ENCODE assay signal across 8 mouse cellular contexts in genomic region chr12:99393867-99394630, GRCm38 (mm10).
DNase-seq lines count a peak whose midpoint lies in the region; ATAC-seq and TF ChIP-seq lines count a peak whose summit lies in the region.

No protein-coding gene starts in this region.

- no peak for TF ChIP-seq POLR2A in heart, adult 2 months (IDR thresholded peaks at IDR 0.05; ENCODE audit: insufficient read depth, low read depth, low read length)

- H3K27me3 ChIP-seq in heart, adult 2 months (ENCODE audit: control insufficient read depth, insufficient read depth, low read length): no peaks in the 10 kb centered on the region
- no peaks in the 10 kb centered on the region for H3K27me3 ChIP-seq in hindbrain, embryonic 10.5 days (ENCODE audit: insufficient read depth, poor library complexity, severe bottlenecking)
- peaks cover 5% of the 10 kb centered on the region; the same call in 1 of the 2 replicates for H3K27me3 ChIP-seq in midbrain, embryonic 12.5 days

- intact Hi-C loops in heart, adult 2 months (cut with DNase I): loop anchor here (1.0 to 10.0 kb wide), 6 partner anchors 57 to 441 kb away; partner anchors contain the start of gene Foxn3
- intact Hi-C loops in heart, postnatal 14 days (cut with DNase I): loop anchor here (1.0 to 10.0 kb wide), 6 partner anchors 51 to 441 kb away; partner anchors contain the start of gene Foxn3

- H3K36me3 ChIP-seq in heart, adult 2 months (ENCODE audit: control insufficient read depth, insufficient read depth, low read length): peaks cover 3% of the 10 kb centered on the region; the same call in 1 of the 2 replicates
- H3K36me3 ChIP-seq in hindbrain, embryonic 10.5 days: 0 out of 2 replicates have a peak, but pooled peaks cover 4% of the 10 kb centered on the region
- no peaks in the 10 kb centered on the region for H3K36me3 ChIP-seq in midbrain, embryonic 12.5 days

- 0 out of 2 replicates have a peak, but pooled peaks cover 3% of the 10 kb centered on the region for H3K9me3 ChIP-seq in hindbrain, embryonic 10.5 days
- peaks cover 5% of the 10 kb centered on the region; the same call in 1 of the 2 replicates for H3K9me3 ChIP-seq in midbrain, embryonic 12.5 days

- WGBS in heart, adult 2 months: 60% methylated on average over 11 of the region's 11 CpGs
- WGBS in hindbrain, embryonic 10.5 days: 34% methylated on average over 11 of the region's 11 CpGs
- WGBS in midbrain, embryonic 12.5 days: 32% methylated on average over 11 of the region's 11 CpGs

- no peak for ATAC-seq in midbrain, embryonic 12.5 days (ENCODE audit: low FRiP score, low read depth)

- peak overlapping the region; percentile 62 for H3K4me3 ChIP-seq in heart, adult 2 months
- peak overlapping the region; percentile 95 for H3K4me3 ChIP-seq in hindbrain, embryonic 10.5 days
- peak overlapping the region; percentile 92 for H3K4me3 ChIP-seq in midbrain, embryonic 12.5 days

- H3K4me2 ChIP-seq in midbrain, embryonic 12.5 days (replicated peaks): peak overlapping the region; percentile 85

- peak overlapping the region; percentile 91 for H3K27ac ChIP-seq in heart, adult 2 months
- H3K27ac ChIP-seq in hindbrain, embryonic 10.5 days: peak overlapping the region; percentile 96
- peak overlapping the region; percentile 91; the same call in 1 of the 2 replicates for H3K27ac ChIP-seq in midbrain, embryonic 12.5 days (replicated peaks)

- no peak overlapping the region for H3K9ac ChIP-seq in heart, adult 2 months (ENCODE audit: low read depth, low read length)
- H3K9ac ChIP-seq in midbrain, embryonic 12.5 days (replicated peaks): peak overlapping the region; percentile 86

- no peak for TF ChIP-seq CTCF in heart, adult 2 months (IDR thresholded peaks at IDR 0.05)

- H3K79me2 ChIP-seq in heart, adult 2 months (replicated peaks; ENCODE audit: control insufficient read depth, insufficient read depth, low read length): no peaks in the 10 kb centered on the region

- no peak for DNase-seq in heart, adult 2 months
- DNase-seq in heart, postnatal 14 days: no peak
- peak; percentile 29 for DNase-seq in ES-CJ7 (ENCODE audit: low read depth, low spot score)
- DNase-seq in hindbrain, embryonic 10.5 days (ENCODE audit: low spot score): no peak
- DNase-seq in ovary, postnatal 10 days (ENCODE audit: low spot score): no peak
- no peak for DNase-seq in spleen, postnatal 4 days (ENCODE audit: low spot score in 2 of 2)
- no peak for DNase-seq in ovary, adult 18-20 months (ENCODE audit: low spot score)

- peaks cover 5% of the 10 kb centered on the region for H3K4me1 ChIP-seq in heart, adult 2 months (ENCODE audit: control insufficient read depth, insufficient read depth, low read length)
- H3K4me1 ChIP-seq in hindbrain, embryonic 10.5 days (replicated peaks): peaks cover 30% of the 10 kb centered on the region
- peaks cover 17% of the 10 kb centered on the region for H3K4me1 ChIP-seq in midbrain, embryonic 12.5 days

- TF ChIP-seq EP300 in heart, adult 2 months (IDR thresholded peaks at IDR 0.05; ENCODE audit: insufficient read depth, low read depth, low read length): no peak
